Mouse (Mus musculus) gastrocnemius, postnatal 10 days (tissue): ENCODE data around the gene Ndufa10. TPM values are rescaled to one million over a fixed set of nuclear protein-coding genes. Genes with fewer than 3 reads are reported as not detected.

Source experiments
- DNase-seq: peaks from one replicate; pipeline ENCODE4 v3.0.0; 2021; ENCODE audit warnings: mixed read lengths
- microRNA-seq, 2 experiments: library from miRNA; unstranded; fragments of <30 nt; microRNA quantifications; one replicate each; pipeline ENCODE4 v1.2.0; 2021
- total RNA-seq, 2 experiments: library from RNA; stranded (reverse); gene quantifications; 2 replicates each; pipeline ENCODE4 v1.2.3; 2021

Ndufa10 gene
- total RNA-seq, 2 experiments from 2014 or later, result 379 to 385 TPM

DNA sequence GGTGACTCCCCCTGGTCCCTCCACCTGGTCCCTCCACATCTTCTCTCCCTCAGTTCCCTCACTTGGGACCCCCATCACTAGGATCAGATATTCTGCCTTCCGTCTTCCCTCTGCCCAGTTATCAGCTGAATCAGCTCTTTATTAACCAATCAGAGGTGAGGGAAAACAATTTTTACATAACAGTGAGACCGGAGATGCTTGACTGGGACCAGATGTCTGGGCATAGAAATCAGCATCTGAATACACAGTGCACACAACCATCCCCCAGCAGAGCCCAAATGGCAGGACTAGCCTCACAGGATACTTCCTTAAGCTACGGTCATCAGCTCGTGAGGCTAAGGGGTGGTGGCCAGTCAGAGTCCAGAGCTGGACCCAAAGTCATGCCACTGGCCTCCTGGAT is 41.6 kb downstream of the Ndufa10 start:
- DNase-seq, result no peak

DNA sequence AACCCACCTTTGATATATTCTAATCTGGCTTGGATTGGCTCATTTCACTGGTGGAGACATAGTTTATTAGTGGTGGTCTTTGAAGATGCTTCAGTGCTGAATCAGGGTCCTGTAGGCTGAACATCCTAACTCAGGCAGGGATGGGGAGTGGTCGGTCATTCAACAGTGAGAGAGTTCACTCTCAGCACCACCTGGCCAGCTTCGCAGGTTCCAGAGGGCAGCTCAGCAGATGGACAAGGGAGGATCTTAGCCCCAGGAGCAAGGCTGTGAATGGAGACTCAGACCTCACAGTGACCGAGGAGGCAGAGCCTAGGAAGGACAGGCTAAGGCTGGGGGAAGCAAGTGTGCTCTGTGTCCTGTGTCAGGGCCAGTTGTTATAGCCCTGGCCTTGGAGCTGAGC is 42.2 kb downstream of the Ndufa10 start:
- no peak for DNase-seq

DNA sequence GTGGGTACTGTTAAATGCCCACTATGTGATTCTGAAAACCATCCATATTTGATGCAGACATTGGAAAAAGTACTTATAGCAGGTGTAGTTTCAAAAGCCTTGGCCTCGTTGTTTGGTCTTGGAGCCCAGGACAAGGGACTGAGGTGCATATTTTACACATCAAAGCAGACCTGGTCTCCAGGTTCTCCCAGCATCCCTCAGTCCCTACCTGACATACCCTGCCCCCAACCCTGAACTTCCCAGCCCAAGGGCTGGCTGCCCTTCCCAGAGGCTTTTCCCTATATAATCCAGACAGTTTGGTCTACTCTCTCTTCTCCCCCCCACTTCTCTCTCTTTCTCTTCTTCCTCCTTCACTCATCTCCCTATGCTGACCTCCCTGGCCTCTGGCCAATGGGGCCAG is 42.7 kb downstream of the Ndufa10 start:
- DNase-seq, result no peak

DNA sequence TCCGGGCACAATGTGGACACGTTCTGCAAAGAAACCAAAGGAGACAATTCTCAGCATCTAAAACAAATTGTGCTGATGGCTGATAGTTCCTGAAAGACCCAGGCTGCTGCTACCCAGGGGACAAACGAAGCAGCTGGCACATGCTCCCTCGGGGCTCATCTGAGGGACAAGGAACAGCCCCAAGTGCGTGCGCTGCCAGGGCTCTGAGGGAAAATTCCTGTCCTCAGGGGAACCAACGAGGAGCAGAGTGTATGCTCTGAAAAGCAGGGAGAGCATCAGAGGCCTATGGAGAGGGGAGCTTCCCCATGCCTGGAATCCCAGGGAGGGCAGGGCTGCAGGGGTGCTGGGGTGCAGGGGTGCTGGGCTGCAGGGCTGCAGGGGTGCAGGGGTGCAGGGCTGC is 48.9 kb downstream of the Ndufa10 start:
- DNase-seq, result no peak

DNA sequence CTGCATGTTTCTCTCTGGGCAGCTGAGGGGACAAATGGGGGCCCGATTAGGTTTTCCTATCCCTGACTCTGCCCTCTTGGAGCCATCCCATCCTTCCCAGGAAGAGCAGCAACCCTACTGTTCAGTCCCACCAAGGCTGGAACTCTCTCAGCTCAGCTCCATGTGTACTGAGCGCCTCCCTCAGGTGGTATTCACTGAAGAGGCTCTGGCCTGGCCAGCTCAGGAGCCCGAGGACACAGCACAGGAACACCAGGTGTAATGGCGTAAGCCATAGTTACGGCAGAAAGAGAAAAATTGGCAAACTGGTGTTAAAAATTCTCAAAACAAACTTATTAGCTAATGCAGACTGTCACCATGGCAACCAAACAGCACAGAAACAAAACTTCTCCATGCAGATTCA is 68.5 kb downstream of the Ndufa10 start:
- DNase-seq, result no peak

DNA sequence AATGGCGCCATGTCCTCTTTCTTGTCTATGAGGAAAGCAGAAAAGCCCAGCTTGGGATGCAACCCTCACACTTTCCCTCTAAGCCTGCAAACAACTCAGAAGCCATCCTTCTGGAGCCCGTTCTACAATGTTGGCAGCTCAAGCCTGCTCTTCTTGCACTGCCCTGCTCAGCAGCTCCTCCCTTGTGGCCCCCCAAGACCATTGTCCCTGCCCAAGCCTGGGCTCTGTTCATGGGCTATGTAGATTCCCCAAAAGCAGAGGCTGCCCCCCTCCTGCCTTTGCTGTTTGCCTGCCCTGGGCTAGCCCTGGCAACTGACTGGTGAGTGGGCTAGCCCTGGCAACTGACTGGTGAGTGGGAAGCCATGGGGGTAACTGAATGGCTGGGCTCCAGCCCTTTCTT is 73.1 kb downstream of the Ndufa10 start:
- no peak for DNase-seq

DNA sequence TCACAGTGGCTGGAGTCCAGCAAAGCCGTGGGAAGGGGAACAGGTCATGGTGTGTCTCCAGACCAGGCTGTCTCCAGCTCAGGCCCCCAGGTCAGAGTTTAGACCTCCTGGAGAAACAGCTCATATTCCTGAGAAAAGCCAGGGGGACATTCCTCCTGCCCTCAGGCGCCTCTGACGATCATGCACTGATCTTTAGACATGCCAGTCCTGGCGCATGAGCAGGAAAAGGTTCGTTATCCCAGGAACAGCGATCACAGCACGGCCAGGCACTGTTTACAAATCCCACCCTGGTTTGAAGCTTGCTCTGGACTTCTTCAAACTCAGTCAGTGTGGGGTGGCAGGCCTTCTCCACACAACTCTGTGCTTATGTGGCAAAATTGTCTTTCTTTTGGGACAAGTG is 75.1 kb downstream of the Ndufa10 start:
- no peak for DNase-seq

DNA sequence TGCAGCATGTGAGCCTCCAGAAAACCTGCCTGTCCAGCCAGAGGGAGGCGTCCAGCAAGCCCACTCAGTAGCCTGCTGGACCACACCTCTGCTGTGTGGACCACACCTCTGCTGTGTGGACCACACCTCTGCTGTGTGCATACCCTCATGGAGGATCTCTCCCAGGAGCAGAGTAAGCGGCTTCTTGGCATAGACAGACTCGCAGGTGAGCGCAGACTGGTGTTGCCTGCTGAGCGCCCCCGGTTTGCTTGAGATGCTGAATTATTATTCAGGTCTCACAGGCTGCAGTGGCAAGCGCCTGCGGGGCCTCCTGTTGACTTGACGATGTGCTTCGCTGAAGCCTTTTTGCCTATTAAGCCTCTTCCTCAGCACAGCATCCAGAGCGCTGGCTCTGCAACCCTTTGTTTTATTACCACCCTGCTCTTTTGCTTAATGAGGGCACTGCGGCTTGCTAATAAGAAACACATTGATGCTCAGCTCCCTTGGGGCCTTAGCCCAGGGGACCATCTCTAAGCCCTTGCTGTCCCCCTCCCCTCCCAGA is 76.1 kb downstream of the Ndufa10 start:
- no peak for DNase-seq

DNA sequence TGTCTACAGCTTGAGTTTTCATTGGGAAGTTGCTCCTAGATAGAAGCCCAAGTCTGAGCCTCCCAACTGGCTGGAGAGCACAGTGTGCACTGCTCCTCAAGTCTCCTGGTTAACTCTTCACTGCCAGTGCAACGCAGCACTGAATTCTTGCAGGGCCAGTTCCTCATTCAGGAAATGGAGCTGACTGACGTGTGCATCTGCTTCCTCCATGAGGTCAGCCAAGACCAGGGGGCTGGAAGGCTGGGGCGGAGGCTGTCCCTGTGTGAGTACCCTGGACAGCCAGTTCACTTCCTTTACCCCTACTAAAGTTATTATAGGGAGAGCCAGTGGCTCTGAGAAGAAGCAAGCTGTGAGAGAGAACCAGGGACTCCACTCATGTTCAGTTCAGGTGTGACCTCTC is 79.4 kb downstream of the Ndufa10 start:
- DNase-seq, result no peak

DNA sequence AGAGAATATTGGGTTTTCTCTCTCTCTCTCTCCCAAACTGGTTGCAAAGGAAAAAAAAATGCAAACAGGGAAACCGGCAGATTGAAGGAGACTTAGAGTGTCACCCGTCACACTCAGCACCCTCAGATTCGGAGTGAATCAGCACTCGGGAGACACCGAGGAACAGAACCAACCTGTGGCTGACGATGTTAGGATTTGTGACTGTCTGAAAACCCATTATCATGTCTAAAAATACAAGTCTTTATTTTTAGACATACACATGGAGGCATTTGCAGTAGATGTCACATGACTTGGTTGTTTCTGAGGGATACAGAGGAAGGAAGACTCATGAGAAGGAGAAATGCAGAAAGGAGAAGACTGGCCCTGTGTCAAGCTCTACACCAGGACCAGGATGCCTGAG is 80.5 kb downstream of the Ndufa10 start:
- DNase-seq, result no peak

Small RNA genes within 50 kb of the gene (microRNA-seq; reads per million reads assigned to microRNA genes)
- 3.8 to 6.3 reads per million in 2 experiments for gene Mir6900

Other genes starting within 250 kb of the Ndufa10 start
- gene Olfr1416, start 11.3 kb upstream of the Ndufa10 start, total RNA-seq, result not detected
- gene Olfr1415, start 22.2 kb upstream of the Ndufa10 start, total RNA-seq, result not detected
- not detected for gene Olfr1414, start 44.8 kb upstream of the Ndufa10 start, total RNA-seq
- gene Olfr1413, start 97.5 kb upstream of the Ndufa10 start, total RNA-seq, result not detected
- gene Olfr1412, start 111.9 kb upstream of the Ndufa10 start, total RNA-seq, result not detected
- not detected for gene Olfr1411, start 120.6 kb upstream of the Ndufa10 start, total RNA-seq
- not detected for gene Olfr1410, start 131.9 kb upstream of the Ndufa10 start, total RNA-seq
- not detected for gene Olfr12, start 143.9 kb upstream of the Ndufa10 start, total RNA-seq
- gene Cops9, start 168.1 kb upstream of the Ndufa10 start, total RNA-seq, result 100 to 1,000 TPM; 257 to 268 TPM
- under 1 TPM; 0.41 to 0.49 TPM for gene Otos, start 175.0 kb upstream of the Ndufa10 start, total RNA-seq